Mouse (Mus musculus): ENCODE measurements around the gene Snrpa1. TPM values are rescaled to one million over a fixed set of nuclear protein-coding genes. Genes with fewer than 3 reads are reported as not detected.

Snrpa1 gene
- polyA plus RNA-seq, 1 experiment from 2014 or later: 159 TPM

- H3K36me3 ChIP-seq (ENCODE audit: insufficient read depth, low read length): no peaks in the 10 kb centered on the region
- no peak for ATAC-seq (ENCODE audit: low FRiP score, low TSS enrichment)
These were observed 51.9 kb downstream of the Snrpa1 start for GRCm38 (mm10) chr7:66110636-66111112.

GRCm38 (mm10) chr7:66111211-66111610, 52.4 kb downstream of the Snrpa1 start:
- Histone ChIP-seq H3K4me1 (ENCODE audit: insufficient read depth, low read length) (peaks cover 41% of the 10 kb centered on the region; the same call in 1 of the 2 replicates), H3K27ac (ENCODE audit: low read length) (no peak overlapping the region), H3K4me2 (replicated peaks; ENCODE audit: low read depth, low read length) (peak overlapping the region; percentile 87), H3K9me3 (ENCODE audit: low read length) (no peaks in the 10 kb centered on the region), H3K27me3 (ENCODE audit: insufficient read depth, low read length) (no peaks in the 10 kb centered on the region), H3K36me3 (ENCODE audit: insufficient read depth, low read length) (no peaks in the 10 kb centered on the region), H3K4me3 (ENCODE audit: low read length) (peak overlapping the region; percentile 89), H3K9ac (replicated peaks; ENCODE audit: low read length) (peak overlapping the region; percentile 92)
- ATAC-seq (ENCODE audit: low FRiP score, low TSS enrichment): no peak
- WGBS: 60% methylated on average over 10 of the region's 10 CpGs

More at GRCm38 (mm10) chr7:66110636-66111112, 51.9 kb downstream of the Snrpa1 start:
- WGBS: 1% methylated on average over 10 of the region's 10 CpGs
- H3K9ac ChIP-seq (replicated peaks; ENCODE audit: low read length): peak overlapping the region; percentile 92
- H3K9me3 ChIP-seq (ENCODE audit: low read length): no peaks in the 10 kb centered on the region
- peaks cover 36% of the 10 kb centered on the region; the same call in 1 of the 2 replicates for H3K4me1 ChIP-seq (ENCODE audit: insufficient read depth, low read length)
- H3K4me3 ChIP-seq (ENCODE audit: low read length): peak overlapping the region; percentile 89
- peak overlapping the region; percentile 89 for H3K27ac ChIP-seq (ENCODE audit: low read length)
- no peaks in the 10 kb centered on the region for H3K27me3 ChIP-seq (ENCODE audit: insufficient read depth, low read length)
- peak overlapping the region; percentile 87 for H3K4me2 ChIP-seq (replicated peaks; ENCODE audit: low read depth, low read length)

DNA sequence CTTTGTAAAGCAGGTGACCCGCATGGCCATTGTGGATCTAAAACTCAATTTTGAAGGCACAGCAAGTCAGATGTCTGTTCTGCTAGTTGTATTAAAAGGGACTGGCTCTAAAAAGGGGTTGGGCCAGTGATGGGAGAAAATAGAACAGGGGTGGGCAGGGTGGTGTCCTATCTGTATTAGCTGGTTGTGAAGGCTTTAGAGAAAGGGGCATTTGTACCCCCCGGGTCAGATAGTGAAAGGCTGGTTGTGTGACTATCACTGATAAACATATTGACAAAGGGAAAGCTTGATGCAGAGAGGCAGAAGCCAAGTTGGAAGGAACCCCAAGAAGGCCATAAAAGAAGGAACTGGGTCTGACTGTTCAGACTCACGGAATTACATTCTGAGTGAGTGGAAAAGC, 54.8 kb downstream of the Snrpa1 start:
- 91% methylated on average over 3 of the region's 3 CpGs for WGBS
- Histone ChIP-seq H3K4me3 (ENCODE audit: low read length) (no peak overlapping the region), H3K9me3 (ENCODE audit: low read length) (no peaks in the 10 kb centered on the region), H3K36me3 (ENCODE audit: insufficient read depth, low read length) (no peaks in the 10 kb centered on the region), H3K27me3 (ENCODE audit: insufficient read depth, low read length) (no peaks in the 10 kb centered on the region), H3K9ac (replicated peaks; ENCODE audit: low read length) (no peak overlapping the region), H3K4me2 (replicated peaks; ENCODE audit: low read depth, low read length) (no peak overlapping the region), H3K27ac (ENCODE audit: low read length) (no peak overlapping the region), H3K4me1 (ENCODE audit: insufficient read depth, low read length) (peaks cover 42% of the 10 kb centered on the region; the same call in 1 of the 2 replicates)
- ATAC-seq (ENCODE audit: low FRiP score, low TSS enrichment): no peak

GRCm38 (mm10) chr7:66115821-66116343, 57.1 kb downstream of the Snrpa1 start:
- ATAC-seq (ENCODE audit: low FRiP score, low TSS enrichment): 0 out of 2 replicates have a peak, but pooled peaks have one; percentile 20
- no peaks in the 10 kb centered on the region for H3K36me3 ChIP-seq (ENCODE audit: insufficient read depth, low read length)
- H3K9ac ChIP-seq (replicated peaks; ENCODE audit: low read length): no peak overlapping the region
- no peak overlapping the region for H3K27ac ChIP-seq (ENCODE audit: low read length)
- H3K4me2 ChIP-seq (replicated peaks; ENCODE audit: low read depth, low read length): no peak overlapping the region
- H3K4me3 ChIP-seq (ENCODE audit: low read length): no peak overlapping the region
- peaks cover 46% of the 10 kb centered on the region for H3K4me1 ChIP-seq (ENCODE audit: insufficient read depth, low read length)
- no peaks in the 10 kb centered on the region for H3K9me3 ChIP-seq (ENCODE audit: low read length)
- no peaks in the 10 kb centered on the region for H3K27me3 ChIP-seq (ENCODE audit: insufficient read depth, low read length)
- 62% methylated on average over 11 of the region's 11 CpGs for WGBS

GRCm38 (mm10) chr7:66116906-66117482, 58.2 kb downstream of the Snrpa1 start:
- 72% methylated on average over 8 of the region's 8 CpGs for WGBS
- Histone ChIP-seq H3K4me3 (ENCODE audit: low read length) (no peak overlapping the region), H3K36me3 (ENCODE audit: insufficient read depth, low read length) (no peaks in the 10 kb centered on the region), H3K9me3 (ENCODE audit: low read length) (no peaks in the 10 kb centered on the region), H3K27ac (ENCODE audit: low read length) (no peak overlapping the region), H3K4me2 (replicated peaks; ENCODE audit: low read depth, low read length) (no peak overlapping the region), H3K4me1 (ENCODE audit: insufficient read depth, low read length) (peaks cover 42% of the 10 kb centered on the region), H3K27me3 (ENCODE audit: insufficient read depth, low read length) (no peaks in the 10 kb centered on the region), H3K9ac (replicated peaks; ENCODE audit: low read length) (no peak overlapping the region)
- ATAC-seq (ENCODE audit: low FRiP score, low TSS enrichment): no peak

DNA sequence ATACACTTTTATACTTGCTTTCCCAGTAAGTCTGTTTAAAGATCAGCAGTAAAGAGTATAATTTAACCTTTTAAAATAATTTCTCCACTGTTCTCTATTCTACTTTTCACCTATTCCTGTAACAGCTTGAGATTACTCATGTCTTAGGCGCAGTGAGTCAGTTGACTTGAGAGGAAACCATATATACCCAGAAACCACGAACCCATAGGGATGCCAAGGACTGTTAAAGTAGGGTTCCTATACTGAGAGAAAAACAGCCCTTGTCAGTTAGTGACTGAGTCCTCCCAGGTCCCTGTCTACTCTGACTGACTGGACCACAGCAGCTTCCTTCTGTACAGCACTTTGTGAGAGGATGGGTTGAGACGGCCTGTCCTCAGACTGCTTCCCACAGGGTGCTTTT, 59.2 kb downstream of the Snrpa1 start:
- H3K9ac ChIP-seq (replicated peaks; ENCODE audit: low read length): no peak overlapping the region
- H3K4me3 ChIP-seq (ENCODE audit: low read length): no peak overlapping the region
- H3K27me3 ChIP-seq (ENCODE audit: insufficient read depth, low read length): no peaks in the 10 kb centered on the region
- no peak for ATAC-seq (ENCODE audit: low FRiP score, low TSS enrichment)
- WGBS: 82% methylated on average over 3 of the region's 3 CpGs
- H3K4me2 ChIP-seq (replicated peaks; ENCODE audit: low read depth, low read length): no peak overlapping the region
- no peaks in the 10 kb centered on the region for H3K36me3 ChIP-seq (ENCODE audit: insufficient read depth, low read length)
- no peak overlapping the region for H3K27ac ChIP-seq (ENCODE audit: low read length)
- no peaks in the 10 kb centered on the region for H3K9me3 ChIP-seq (ENCODE audit: low read length)
- H3K4me1 ChIP-seq (ENCODE audit: insufficient read depth, low read length): peaks cover 35% of the 10 kb centered on the region

- Histone ChIP-seq H3K4me3 (ENCODE audit: low read length) (no peak overlapping the region), H3K36me3 (ENCODE audit: insufficient read depth, low read length) (no peaks in the 10 kb centered on the region), H3K9me3 (ENCODE audit: low read length) (no peaks in the 10 kb centered on the region), H3K27ac (ENCODE audit: low read length) (no peak overlapping the region), H3K4me1 (ENCODE audit: insufficient read depth, low read length) (peaks cover 28% of the 10 kb centered on the region), H3K27me3 (ENCODE audit: insufficient read depth, low read length) (no peaks in the 10 kb centered on the region), H3K4me2 (replicated peaks; ENCODE audit: low read depth, low read length) (no peak overlapping the region), H3K9ac (replicated peaks; ENCODE audit: low read length) (no peak overlapping the region)
- 72% methylated on average over 7 of the region's 7 CpGs for WGBS
- ATAC-seq (ENCODE audit: low FRiP score, low TSS enrichment): no peak
These were observed 60.0 kb downstream of the Snrpa1 start for GRCm38 (mm10) chr7:66118796-66119195.

GRCm38 (mm10) chr7:66120139-66120538, 61.3 kb downstream of the Snrpa1 start:
- Histone ChIP-seq H3K9ac (replicated peaks; ENCODE audit: low read length) (no peak overlapping the region), H3K9me3 (ENCODE audit: low read length) (no peaks in the 10 kb centered on the region), H3K4me3 (ENCODE audit: low read length) (no peak overlapping the region), H3K27ac (ENCODE audit: low read length) (no peak overlapping the region), H3K27me3 (ENCODE audit: insufficient read depth, low read length) (no peaks in the 10 kb centered on the region), H3K4me2 (replicated peaks; ENCODE audit: low read depth, low read length) (no peak overlapping the region), H3K36me3 (ENCODE audit: insufficient read depth, low read length) (0 out of 2 replicates have a peak, but pooled peaks cover under 1% of the 10 kb centered on the region), H3K4me1 (ENCODE audit: insufficient read depth, low read length) (peaks cover 33% of the 10 kb centered on the region)
- 70% methylated on average over 1 of the region's 1 CpGs for WGBS
- ATAC-seq (ENCODE audit: low FRiP score, low TSS enrichment): no peak

DNA sequence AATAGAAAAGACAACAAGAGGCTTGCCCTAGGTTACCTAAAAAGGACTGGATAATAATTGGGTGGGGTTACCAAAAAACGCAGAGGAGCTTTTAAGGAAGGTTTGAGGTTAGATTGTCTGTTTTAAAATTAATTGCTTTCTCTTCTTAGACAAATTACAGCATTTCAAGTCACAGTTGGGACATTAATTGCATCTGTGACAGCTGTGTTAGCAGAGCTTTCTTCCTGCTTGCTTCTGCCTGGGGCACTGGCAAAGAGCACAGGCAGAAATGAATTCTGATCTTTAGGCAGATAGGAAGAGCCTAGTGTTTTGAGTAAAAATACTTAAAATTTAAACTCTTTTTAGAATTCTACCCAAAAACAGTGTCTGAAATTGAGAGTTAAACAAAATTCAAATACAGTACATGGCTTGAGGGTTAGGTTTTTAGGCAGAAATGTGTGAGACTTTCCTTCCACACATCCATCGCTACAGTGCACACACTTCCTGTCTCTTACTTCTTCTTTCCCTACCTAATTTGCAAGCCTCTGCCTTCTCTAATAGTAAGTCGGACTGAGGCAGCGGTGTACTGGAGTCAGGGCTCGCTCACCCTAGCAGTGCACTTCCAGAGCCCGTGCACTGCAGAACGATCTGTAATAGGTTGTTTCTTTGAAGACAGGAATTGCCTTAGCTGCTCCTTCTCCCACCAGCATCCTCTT, 62.0 kb downstream of the Snrpa1 start:
- no peak for ATAC-seq (ENCODE audit: low FRiP score, low TSS enrichment)
- no peak overlapping the region for H3K9ac ChIP-seq (replicated peaks; ENCODE audit: low read length)
- H3K4me1 ChIP-seq (ENCODE audit: insufficient read depth, low read length): peaks cover 28% of the 10 kb centered on the region
- H3K36me3 ChIP-seq (ENCODE audit: insufficient read depth, low read length): peaks cover 7% of the 10 kb centered on the region
- H3K27ac ChIP-seq (ENCODE audit: low read length): no peak overlapping the region
- no peaks in the 10 kb centered on the region for H3K27me3 ChIP-seq (ENCODE audit: insufficient read depth, low read length)
- no peak overlapping the region for H3K4me3 ChIP-seq (ENCODE audit: low read length)
- H3K9me3 ChIP-seq (ENCODE audit: low read length): no peaks in the 10 kb centered on the region
- WGBS: 44% methylated on average over 7 of the region's 7 CpGs
- no peak overlapping the region for H3K4me2 ChIP-seq (replicated peaks; ENCODE audit: low read depth, low read length)
